Mouse (Mus musculus) small intestine, adult 2 months (tissue): Measurements from ENCODE around the gene Fto.

Experiments
- CTCF ChIP-seq: fragments of 200-500 bp; IDR thresholded peaks from 2 replicates; pipeline ENCODE4 v1.5.1; 2012; ENCODE audit warnings: low read depth, mild to moderate bottlenecking, control low read depth, inconsistent platforms, low read length, moderate library complexity, mixed read lengths; ENCODE audit not compliant: insufficient replicate concordance, insufficient read length; ENCODE audit errors: extremely low read depth
- POLR2A ChIP-seq: fragments of 200-500 bp; IDR thresholded peaks from 2 replicates; pipeline ENCODE4 v1.6.1; 2012; ENCODE audit warnings: low read depth, mild to moderate bottlenecking, control low read depth, inconsistent platforms, low read length, moderate library complexity

- TF ChIP-seq CTCF (no peak), POLR2A (no peak)
Observed at GRCm38 (mm10) chr8:91398053-91398452, 84.7 kb downstream of the Fto start.
